Mouse (Mus musculus): Measurements from ENCODE around the gene Naaladl2.

GRCm38 (mm10) chr3:24747182-24747856 lies 396.7 kb downstream of the Naaladl2 start:
- TF ChIP-seq POLR2A (IDR thresholded peaks at IDR 0.05; ENCODE audit: low read depth, low read length) (no peak), USF2 (conservative IDR thresholded peaks at IDR 0.05; ENCODE audit: low read depth, low read length) (no peak), JUND (conservative IDR thresholded peaks at IDR 0.05; ENCODE audit: low read depth, low read length) (no peak), E2F4 (IDR thresholded peaks at IDR 0.05; ENCODE audit: insufficient replicate concordance, low read depth, low read length) (no peak), MAX (IDR thresholded peaks at IDR 0.05; ENCODE audit: low read length) (no peak), ZMIZ1 (IDR thresholded peaks at IDR 0.05; ENCODE audit: low read depth, low read length) (no peak), EP300 (IDR thresholded peaks at IDR 0.05; ENCODE audit: low read length) (no peak), CTCF (conservative IDR thresholded peaks at IDR 0.05 in 1 of 2, IDR thresholded peaks at IDR 0.05 in 1 of 2; ENCODE audit: low read depth in 2 of 2, low read length in 2 of 2) (no peak), SIN3A (IDR thresholded peaks at IDR 0.05; ENCODE audit: low read length) (no peak), ZNF384 (IDR thresholded peaks at IDR 0.05; ENCODE audit: low read depth, low read length) (no peak), BHLHE40 (IDR thresholded peaks at IDR 0.05; ENCODE audit: low read depth, low read length) (no peak), CHD2 (IDR thresholded peaks at IDR 0.05; ENCODE audit: low read length) (no peak), MEF2A (IDR thresholded peaks at IDR 0.05; ENCODE audit: borderline replicate concordance, low read depth, low read length) (no peak)

Measured in CH12.LX (cell line).